Mouse (Mus musculus): ENCODE measurements around the gene Olfr1358.

Olfr1358 gene

DNA sequence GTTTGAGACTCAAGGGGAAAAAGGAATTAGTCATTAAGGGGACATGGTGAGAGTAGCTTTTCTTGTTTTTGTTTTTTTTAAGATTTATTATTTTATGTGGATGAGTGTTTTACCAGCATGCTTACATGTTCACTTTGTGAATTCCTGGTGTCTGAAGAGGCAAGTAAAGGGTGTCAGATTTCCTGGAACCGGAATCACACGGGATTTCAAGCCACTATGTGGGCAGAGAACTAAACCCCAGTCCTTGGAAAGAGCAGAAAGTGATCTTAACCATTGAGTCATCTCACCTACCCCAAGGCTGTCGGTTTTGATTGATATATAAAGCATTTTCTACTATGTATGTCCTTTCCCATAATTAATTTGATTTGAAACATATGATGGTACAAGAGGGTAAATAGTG is 52.5 kb downstream of the Olfr1358 start:
- peak; percentile 83 for DNase-seq (ENCODE audit: low read depth, low spot score)

All from 3T3-L1 (cell line).